Mouse (Mus musculus): Measurements from ENCODE around the gene Pim3.
A peak's percentile ranks its signal among the peaks of the same experiment; 100 is the strongest.

Pim3 gene

GRCm38 (mm10) chr15:88859206-88859970, 2.6 kb upstream of the Pim3 start:
- no peak for DNase-seq

- no peak for DNase-seq
Measured at GRCm38 (mm10) chr15:88860781-88861180, 1.2 kb upstream of the Pim3 start.

GRCm38 (mm10) chr15:88862881-88863694, 1.1 kb downstream of the Pim3 start:
- DNase-seq = peak; percentile 72 to 84

GRCm38 (mm10) chr15:88863695-88864231, 1.8 kb downstream of the Pim3 start:
- peak; percentile 91 to 96 for DNase-seq

GRCm38 (mm10) chr15:88864270-88865030, 2.5 kb downstream of the Pim3 start:
- no peak for DNase-seq

- DNase-seq = no peak
Measured at GRCm38 (mm10) chr15:88865061-88865460, 3.1 kb downstream of the Pim3 start.

- DNase-seq = no peak
Measured at GRCm38 (mm10) chr15:88865888-88866695, 4.1 kb downstream of the Pim3 start.

GRCm38 (mm10) chr15:88866934-88867356, 5.0 kb downstream of the Pim3 start:
- DNase-seq = no peak

- peak; percentile 62 to 74 for DNase-seq
Measured at GRCm38 (mm10) chr15:88867368-88868023, 5.5 kb downstream of the Pim3 start.

GRCm38 (mm10) chr15:88868024-88868742, 6.2 kb downstream of the Pim3 start:
- DNase-seq = peak in 1 of 2 experiments; percentile 52

- no peak for DNase-seq
Measured at GRCm38 (mm10) chr15:88870418-88871185, 8.6 kb downstream of the Pim3 start.

- no peak for DNase-seq
Measured at GRCm38 (mm10) chr15:88874061-88874460, 12.1 kb downstream of the Pim3 start.

GRCm38 (mm10) chr15:88874477-88874876, 12.5 kb downstream of the Pim3 start:
- DNase-seq = no peak

GRCm38 (mm10) chr15:88875625-88876081, 13.7 kb downstream of the Pim3 start:
- no peak for DNase-seq

GRCm38 (mm10) chr15:88876155-88877020, 14.4 kb downstream of the Pim3 start:
- DNase-seq = peak; percentile 75 to 87

GRCm38 (mm10) chr15:88877021-88877400, 15.0 kb downstream of the Pim3 start:
- DNase-seq = no peak

- DNase-seq = peak in 1 of 2 experiments; percentile 13
Measured at GRCm38 (mm10) chr15:88881253-88882044, 19.5 kb downstream of the Pim3 start.

GRCm38 (mm10) chr15:88882851-88883250, 20.9 kb downstream of the Pim3 start:
- DNase-seq = no peak
